Mouse (Mus musculus) B cell, adult 2 months (primary cell): ENCODE results near the gene Ferd3l.

Source experiments
- DNase-seq, 2 experiments: peaks; one replicate each; pipeline ENCODE4 v3.0.0; 2022

Ferd3l gene

DNA sequence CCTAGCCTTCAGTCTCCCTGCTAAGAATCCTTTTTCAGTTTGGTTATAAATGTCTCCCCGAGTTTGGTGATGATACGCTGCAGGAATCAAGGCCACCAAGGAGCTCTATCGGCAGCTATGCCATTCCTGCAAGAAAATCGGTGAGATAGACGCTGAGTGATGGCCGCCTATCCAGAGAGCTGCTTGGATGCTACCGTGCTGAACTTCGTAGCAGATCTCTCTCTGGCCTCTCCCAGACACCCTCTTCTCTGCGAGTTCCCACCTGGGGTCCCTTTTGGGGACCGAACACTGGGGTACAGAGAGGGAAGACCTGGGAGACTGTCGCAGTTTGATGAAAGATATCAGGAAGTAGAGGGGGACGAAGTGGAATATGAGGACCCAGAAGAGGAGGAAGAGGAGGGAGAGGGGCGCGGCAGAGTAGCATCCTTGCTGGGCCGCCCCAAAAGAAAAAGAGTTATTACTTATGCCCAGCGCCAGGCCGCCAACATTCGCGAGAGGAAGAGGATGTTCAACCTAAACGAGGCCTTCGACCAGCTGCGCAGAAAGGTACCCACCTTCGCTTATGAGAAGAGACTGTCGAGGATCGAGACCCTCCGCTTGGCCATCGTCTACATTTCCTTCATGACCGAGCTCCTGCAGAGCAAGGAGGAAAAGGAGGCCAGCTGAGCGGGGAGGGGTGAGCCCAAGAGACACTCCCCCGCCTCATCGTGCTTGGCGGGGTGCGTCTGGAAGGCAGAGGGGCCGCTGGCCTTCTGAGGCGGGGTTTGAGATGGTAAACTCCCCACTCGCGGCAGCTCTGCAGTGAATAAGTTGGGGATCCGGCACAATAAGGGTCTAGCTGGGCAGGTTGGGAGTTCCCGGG lies at the start of gene Ferd3l:
TSS of gene Ferd3l (plus strand) at position 95 of the 862 bp plus-strand sequence.
- DNase-seq: no peak

DNA sequence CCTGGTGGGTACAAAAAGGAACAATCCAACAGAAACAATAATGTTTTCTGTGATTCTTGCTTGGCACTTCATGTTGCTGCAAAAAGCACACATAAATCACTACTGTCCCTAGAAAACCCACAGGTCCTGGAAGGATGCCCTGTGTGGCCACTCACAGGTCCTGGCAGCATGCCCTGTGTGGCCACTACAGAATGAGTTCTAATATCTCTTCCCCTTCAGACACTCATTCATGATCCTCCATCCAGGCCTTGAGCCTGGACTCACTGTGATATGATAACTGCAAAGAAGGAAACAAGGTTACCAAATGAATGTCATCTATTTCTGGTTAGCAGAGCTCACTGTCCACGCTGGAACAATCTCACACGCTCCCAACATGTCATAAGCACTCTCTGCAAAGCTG lies 34.3 kb upstream of the Ferd3l start:
- no peak for DNase-seq

DNA sequence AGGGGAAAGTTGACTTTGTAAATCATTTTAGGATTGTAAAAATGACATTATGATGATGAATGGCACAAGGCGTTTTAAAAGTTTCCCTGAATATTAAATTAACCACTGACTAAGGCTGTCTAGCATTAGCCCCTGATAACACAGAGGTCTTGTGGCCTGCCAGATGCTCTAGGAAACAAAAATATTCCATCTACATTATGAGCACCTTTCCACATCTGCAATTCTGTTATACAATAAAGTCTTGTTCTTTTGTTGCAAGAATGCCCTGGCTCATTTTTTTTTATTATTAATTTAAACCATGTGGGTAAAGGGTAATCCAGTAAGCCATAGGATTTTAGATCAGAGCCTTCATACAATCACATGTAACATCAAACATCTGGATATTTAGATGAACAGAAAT lies 33.6 kb upstream of the Ferd3l start:
- no peak for DNase-seq

DNA sequence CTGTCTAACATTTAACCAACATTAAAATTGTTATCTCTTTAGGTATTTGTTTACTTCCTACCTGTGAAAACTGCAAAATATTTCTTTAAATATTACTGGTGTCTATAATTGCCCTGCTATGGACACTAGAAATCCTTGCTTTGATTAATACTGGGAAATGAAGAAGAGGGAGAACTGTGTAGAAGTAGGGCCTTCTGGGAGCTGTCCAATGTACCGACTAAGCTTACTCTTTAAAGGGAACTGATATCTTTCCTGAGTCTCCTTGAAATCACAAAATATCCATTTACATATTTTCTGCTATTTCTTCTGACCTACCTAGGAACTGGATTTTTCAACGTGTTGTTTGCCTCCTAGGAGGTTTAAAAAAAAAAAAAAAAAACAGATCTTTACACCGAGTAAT lies 1.5 kb upstream of the Ferd3l start:
- DNase-seq: no peak

DNA sequence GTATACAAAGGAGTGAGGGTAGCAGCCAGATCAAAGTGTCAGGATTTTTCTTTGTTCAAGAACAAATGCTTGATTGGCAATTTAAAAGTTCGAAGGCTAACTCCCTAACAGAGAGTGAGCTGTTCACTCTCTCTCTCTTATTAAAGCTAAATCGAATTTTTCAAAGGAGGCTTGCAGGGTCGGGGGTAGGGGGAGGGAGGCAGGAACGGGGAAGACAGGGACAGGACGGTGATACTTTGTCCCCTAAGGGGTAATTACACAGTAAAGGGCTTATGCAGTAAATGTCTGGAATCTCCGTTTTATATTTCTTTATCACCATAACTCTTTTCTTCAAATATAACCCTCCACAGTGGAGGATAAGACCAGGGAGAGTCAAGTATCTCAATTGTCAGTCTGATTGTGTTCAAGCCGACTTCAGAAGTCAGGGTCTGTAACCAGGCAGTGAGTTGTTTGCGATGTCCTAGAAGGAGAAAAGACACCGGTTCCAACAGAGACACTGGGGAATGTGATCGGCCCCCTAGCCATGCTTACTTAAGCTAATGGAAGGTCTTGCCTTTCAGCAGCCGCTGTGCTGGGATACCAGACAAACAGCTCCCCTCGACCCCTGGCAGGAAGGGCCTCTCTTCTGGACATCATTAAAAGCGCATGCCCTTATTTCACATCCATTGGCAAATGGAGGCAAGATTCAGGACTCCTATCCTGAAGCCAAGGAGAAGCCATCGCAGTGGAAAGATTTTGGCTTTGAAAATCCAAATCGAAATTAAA lies 709 bp upstream of the Ferd3l start:
- no peak for DNase-seq

DNA sequence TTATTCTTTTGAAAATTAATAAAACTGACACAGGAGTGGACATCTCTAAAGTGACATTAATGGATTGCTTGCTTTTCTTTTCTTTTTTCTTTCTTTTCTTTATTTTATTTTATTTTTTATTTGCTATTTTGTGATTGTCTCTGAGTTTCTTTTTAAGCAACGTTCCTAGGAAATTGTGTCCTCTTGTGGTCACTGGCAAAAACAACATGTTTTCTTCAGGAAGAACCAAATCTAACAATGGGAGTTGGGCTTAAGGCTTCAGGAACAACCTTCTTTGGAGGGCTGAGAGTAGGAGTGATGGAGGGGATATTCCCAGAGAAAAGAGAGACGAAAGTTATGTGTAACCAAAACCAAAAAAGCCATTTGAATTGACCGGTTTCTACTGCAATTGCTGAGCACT lies 24.6 kb downstream of the Ferd3l start:
- DNase-seq: no peak

DNA sequence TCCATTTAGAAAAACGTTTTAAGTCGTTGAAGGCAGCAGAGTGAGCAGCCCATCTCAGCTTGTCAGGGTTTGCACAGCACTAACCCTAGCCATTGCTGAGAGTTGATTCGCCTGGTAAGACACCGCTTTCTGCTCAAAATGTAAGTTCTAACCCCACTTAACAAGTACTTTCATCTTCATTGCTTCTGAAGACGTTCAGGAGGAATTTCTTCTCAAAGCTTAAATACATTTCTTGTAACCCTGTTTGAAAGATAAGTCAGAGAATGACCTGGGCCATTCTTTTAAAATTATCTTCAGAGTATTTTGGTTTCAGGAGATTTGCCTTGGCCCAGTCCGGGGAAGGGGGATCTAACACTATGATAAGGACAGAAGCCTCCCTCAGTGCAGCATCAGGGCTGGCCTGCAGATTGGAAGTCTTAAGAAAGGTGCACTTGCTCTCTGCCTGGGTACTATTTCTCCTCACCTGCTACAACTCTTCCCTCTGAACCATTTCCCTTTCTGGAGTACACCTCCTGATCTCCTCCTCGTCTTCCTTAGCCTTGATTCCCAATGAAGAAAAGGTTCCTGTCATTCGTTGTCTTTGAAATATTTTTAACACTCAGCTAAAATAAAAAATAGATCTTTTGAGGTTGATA lies 26.8 kb downstream of the Ferd3l start:
- DNase-seq: no peak

DNA sequence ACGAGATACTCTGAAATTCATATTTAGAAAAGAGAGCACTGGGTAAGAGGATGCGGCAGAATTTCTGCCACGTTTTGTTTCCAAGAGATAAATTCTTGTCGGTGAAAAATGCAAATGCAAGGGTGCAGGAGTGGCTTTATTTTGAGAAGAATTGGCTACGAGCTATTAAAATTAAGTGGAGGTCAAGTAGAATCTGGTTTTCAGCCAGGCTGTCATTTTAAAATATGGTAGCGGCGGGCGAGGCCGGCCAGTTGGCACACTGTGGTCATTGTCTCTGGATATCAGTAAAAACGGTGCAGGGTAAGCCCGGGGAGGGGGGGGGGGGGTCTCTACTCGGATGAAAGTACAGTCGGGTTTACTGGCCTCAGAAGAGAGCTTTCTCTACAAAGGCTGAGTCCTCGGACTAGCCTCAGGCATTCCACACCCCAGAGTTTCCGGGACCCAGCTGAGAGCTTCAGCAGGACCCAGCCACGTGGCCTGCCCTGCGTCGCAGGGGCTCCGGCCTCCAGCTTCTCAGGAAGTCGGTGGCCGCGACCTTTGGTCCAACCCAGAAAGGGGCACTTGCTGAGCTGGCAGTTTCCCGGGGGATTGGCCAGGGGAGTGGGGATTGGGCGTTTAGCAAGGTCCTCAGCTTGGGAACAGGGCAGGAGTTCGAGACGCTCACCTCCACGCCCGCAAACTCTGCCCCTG lies 27.5 kb downstream of the Ferd3l start:
- DNase-seq: no peak

DNA sequence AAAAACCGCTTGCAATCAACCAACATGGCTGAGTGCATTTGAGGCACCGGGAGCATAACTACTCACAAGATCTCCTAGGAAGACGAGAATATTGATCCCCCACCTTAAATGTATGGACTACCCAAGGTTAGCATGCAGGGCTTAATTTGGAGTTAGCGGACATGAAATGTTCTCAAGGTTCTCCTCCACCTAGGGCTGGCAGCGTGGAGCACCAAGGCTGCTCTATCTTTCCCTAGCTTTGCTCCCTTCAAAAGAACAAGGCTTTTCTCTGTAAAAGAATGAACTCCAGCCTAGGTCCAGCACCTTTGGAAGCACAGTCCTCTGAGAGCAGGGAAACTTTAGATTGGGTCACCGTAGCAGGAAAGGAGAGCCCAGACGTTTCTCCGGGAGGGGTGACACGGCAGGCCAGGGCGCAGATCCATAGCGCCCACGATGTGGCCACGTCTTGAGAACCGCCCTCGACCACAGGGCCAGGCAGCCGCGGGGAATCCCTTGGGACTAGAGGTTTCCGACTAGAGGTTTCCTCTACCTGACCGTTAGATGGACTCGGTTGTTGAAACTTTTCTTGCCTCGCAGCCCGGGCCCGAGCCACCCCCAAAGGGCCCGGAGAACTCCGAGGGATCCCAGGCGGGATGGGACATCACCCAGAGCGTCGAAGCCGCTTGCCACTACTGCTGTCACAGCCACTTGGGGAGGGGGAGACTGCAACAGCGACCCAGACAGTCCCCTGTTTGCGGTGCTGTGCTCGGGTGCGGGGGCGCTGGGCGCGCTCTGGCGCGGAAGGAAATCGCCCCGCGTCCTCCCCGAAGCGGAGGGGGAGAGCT lies 28.6 kb downstream of the Ferd3l start:
- DNase-seq: no peak

DNA sequence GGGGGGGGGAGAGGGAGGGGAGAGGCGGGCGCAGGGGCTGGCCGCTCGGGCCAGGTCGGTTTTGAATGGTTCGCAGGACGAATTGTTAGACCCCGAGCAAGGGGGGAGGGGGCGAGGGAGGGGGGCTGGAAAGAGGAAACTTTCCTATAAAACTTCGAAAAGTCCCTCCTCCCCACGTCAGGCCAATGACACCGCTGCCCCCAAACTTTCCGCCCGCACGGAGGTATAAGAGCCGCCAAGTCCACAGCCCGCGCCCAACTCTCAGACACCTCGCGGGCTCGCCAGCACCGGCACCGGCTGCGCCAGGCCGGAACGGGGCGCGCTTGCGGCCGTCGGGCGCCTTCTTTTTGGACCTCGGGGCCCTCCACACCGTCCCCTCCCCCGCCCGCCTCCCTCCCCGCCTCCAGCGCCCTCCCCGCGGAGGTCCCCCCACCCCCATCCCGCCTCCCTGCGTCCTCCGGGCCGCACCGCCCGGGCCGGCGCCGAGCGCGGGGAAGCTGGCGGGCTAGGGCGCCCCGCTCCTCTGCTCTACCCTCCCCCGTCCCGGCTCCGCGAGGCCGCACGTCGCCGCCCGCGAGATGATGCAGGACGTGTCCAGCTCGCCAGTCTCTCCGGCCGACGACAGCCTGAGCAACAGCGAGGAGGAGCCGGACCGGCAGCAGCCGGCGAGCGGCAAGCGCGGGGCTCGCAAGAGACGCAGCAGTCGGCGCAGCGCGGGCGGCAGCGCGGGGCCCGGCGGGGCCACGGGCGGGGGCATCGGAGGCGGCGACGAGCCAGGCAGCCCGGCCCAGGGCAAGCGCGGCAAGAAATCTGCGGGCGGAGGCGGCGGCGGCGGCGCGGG lies 29.4 kb downstream of the Ferd3l start, which contains the start of gene Twist1:
TSS of gene Twist1 (plus strand) at position 272 of the 841 bp plus-strand sequence.
- peak in 1 of 2 experiments; percentile 17 for DNase-seq

DNA sequence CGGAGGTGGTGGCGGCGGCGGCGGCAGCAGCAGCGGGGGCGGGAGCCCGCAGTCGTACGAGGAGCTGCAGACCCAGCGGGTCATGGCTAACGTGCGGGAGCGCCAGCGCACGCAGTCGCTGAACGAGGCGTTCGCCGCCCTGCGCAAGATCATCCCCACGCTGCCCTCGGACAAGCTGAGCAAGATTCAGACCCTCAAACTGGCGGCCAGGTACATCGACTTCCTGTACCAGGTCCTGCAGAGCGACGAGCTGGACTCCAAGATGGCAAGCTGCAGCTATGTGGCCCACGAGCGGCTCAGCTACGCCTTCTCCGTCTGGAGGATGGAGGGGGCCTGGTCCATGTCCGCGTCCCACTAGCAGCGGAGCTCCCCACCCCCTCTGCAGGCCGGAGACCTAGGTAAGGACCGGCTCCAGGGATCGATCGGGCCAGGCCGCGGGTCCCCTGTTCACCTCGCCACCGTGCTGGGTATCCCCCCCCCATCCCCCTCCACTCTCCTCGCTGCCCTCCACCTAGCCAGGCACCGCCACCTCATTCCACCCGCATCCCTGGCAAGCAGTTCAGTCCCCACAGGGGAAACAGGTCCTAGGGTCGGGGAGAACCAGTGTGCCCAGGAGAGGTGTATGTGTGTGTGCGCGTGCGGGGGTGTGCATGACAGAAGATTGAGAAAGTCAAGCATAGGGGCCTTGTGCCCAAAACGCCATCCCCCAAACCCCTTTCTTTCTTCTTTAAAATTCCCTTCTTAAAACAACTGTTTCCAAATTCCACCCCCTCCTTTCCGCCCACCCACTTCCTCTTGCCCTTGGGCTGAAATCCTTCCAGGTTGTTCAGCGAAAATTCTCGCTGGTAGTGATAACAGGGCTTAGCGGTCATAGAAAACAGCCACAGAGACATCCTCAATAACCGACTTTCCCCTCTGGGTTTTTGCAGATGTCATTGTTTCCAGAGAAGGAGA lies 30.3 kb downstream of the Ferd3l start:
- peak in 1 of 2 experiments; percentile 11 for DNase-seq

DNA sequence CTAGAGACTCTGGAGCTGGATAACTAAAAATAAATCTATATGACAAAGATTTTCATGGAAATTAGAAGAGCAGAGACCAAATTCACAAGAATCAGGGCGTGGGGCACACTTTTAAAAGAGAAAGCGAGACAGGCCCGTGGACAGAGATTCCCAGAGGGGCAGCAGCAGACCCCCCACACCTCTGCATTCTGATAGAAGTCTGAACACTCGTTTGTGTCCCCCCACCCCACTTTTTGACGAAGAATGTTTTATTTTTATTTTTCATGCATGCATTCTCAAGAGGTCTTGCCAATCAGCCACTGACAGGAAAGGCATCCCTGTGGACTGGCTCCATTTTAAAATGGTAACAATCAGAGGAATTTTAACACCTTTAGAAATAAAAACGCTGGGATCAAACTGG lies 31.0 kb downstream of the Ferd3l start:
- no peak for DNase-seq

DNA sequence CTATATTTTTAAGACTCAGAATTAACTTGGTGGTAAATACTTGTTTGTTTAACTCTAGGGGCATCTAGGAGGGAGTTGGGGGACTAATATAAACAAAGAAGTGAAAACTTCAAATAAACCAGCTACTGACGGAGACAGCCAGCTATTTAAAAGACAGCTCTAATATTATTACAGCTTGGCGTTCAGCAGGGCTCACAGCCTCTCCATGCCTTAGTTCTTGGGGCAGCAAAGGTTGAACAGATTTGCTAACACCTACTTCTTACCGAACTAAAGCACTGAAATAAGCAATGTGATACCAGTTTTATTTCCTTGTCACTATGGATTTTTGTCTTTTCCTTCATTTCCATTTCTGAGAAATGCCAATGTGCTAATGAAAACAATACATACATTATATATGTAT lies 31.6 kb downstream of the Ferd3l start:
- DNase-seq: no peak

DNA sequence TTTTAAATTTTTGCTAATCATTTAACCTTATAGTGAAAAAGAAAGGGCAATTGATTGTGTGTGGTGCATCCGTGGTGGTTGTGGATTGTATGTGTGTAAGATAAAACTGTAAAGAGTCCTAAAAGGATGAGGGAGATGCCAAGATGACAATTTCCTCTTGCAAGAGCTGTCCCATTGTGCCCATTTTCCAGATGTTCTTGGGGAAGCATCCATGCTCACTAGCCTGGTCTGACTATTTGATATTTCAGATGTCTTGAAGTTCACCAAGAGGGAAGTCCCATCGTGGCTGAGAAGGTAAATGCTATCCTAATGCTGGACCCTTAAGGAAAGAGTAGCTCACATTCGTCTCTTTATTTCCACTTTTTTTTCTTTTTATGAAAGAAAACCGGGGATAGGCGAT lies 32.8 kb downstream of the Ferd3l start:
- no peak for DNase-seq

DNA sequence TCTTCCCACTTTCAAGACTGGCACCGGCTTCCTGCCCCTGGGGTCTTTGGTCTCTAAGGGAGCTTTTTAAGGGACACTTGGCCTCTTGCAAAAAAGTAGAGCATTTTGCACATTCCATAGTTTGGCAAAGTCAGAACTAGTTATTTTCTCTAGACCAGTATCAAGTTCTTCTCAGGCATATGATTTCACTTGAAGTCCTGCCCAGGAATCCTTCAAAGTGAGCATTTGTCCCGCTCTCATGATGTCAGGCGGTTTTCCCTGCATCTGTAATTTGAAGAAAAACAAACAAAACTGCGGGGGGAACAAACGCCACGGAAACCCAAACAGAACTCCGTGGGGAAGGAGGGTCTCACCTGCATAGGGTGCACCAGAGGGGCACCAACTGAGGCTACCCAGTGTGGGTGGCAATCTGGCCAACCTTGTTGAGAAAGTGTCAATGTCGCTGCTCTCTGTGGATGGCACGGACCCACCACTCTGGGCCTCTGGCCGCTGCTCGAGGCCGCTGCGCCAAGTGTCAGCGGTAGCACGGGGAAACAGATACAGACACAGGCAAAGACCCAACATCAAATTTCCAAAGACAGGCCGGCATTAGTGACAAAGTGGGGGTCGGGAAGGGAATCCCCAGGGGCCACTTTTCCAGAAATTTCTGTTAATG lies 34.0 kb downstream of the Ferd3l start:
- no peak for DNase-seq

DNA sequence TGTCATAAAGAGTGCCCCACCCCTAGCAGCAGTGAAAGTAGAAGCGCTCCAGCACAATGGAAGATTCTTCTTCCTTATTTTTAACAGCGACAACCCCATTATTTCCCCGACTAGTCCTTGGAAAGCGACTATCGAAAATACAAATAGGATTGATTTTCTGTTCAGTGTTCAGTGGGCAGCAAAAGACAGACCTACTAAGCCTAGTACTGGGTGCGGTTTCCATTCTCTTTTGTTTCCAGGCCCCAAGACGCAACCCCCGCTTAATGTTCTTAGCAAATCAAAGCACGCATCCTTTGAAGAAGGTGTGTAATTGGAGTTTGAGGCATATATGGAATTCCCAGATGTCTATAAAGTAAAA lies 34.5 kb downstream of the Ferd3l start:
- DNase-seq: no peak

DNA sequence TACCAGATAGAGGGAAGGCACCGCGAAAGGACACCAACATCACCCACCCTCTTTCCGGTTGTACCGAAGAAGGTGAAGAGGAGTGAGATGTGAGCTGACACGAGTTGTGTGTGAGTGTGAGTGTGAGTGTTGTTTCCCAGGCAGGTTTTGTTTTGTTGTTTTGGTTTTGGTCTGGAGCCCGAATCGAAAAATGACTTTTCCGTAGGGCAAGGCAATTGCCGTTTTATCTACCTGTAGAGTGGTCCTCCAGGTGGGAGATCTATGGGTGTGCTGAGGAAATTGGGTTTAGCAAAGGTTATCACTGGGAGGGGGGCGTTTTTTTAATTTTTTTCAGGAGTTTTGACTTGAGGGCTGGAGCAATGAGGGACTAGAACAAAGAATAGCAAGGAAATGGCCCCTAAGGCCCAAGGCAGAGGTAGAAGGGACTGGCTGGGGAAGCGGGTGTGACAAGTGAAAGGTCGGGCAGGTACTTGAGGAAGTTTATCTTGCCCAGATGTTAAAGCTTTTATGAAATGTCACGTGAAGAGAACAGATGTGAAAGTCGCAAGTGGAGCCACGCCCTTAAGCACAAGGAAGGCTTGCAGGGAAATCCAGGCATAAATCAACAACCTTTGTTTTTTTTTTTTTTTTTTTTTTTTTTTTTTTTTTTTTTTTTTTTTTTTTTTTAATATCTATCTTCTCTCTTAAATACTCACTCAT lies 35.6 kb downstream of the Ferd3l start:
- no peak for DNase-seq

DNA sequence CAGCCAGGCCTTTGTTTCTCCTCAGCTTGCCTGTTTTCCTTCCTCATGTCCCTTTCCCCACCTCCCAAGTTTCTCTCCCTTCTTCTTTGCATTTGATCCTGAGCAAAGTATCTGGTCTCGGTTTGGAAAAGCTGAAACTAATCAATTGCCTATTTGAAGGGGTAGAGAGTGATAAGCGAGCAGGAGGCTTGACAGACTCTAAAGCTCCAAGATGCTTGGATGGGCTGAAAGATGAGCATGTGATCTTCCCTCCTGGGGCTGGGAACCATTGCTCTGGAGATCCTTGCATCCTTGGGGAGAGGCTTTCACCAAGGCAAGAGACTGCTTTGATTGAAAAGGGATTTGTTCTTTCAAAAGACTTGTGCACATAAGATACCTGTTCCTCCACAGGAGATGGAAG lies 36.2 kb downstream of the Ferd3l start:
- no peak for DNase-seq
